In genomic region chr3:17792537-17793039, GRCm38 (mm10) we compare ENCODE assay signal across 13 mouse cellular contexts.
DNase-seq lines count a peak whose midpoint lies in the region; ATAC-seq and TF ChIP-seq lines count a peak whose summit lies in the region.
"Had no signal": no experiment of that assay in that cellular context is flagged by ENCODE, and none has a peak within 500 bp of the region (broad histone marks: within the 10 kb centered on the region; RNA-seq: fewer than 3 reads in every experiment).

No protein-coding gene starts in this region.

- no peak for TF ChIP-seq CTCF in layer of hippocampus, adult 2 months (conservative IDR thresholded peaks at IDR 0.05)

- ATAC-seq in forebrain, embryonic 15.5 days (replicated peaks), result no peak
- ATAC-seq in neural tube, embryonic 15.5 days (ENCODE audit: low FRiP score), result no peak
- ATAC-seq in heart, embryonic 11.5 days (replicated peaks; ENCODE audit: insufficient number of reproducible peaks, low FRiP score, low TSS enrichment), result no peak
- ATAC-seq: liver, postnatal 0 days had no signal

- H3K27ac ChIP-seq in layer of hippocampus, adult 2 months, result peak overlapping the region; percentile 93
- peak overlapping the region; percentile 92 for H3K27ac ChIP-seq in forebrain, embryonic 15.5 days (replicated peaks)
- H3K27ac ChIP-seq in midbrain, embryonic 10.5 days (replicated peaks), result peak overlapping the region; percentile 100
- H3K27ac ChIP-seq in neural tube, embryonic 15.5 days (replicated peaks), result peak overlapping the region; percentile 97
- H3K27ac ChIP-seq in heart, embryonic 11.5 days (ENCODE audit: low read depth, low read length), result no peak overlapping the region
- H3K27ac ChIP-seq: gastrocnemius, adult 2 months; limb, embryonic 13.5 days had no signal

- no peak for DNase-seq in layer of hippocampus, adult 2 months (ENCODE audit: low spot score in 2 of 2)
- DNase-seq in layer of hippocampus, postnatal 14 days (ENCODE audit: low spot score in 2 of 2), result no peak
- DNase-seq in midbrain, embryonic 10.5 days (ENCODE audit: low spot score), result no peak
- DNase-seq in urinary bladder, adult 2 months (ENCODE audit: low spot score), result no peak
- DNase-seq in kidney, postnatal 10 days, result no peak
- DNase-seq: gastrocnemius, adult 2 months; heart, postnatal 36 days; liver, postnatal 0 days; right cerebral cortex, postnatal 14 days had no signal

- no peaks in the 10 kb centered on the region for H3K27me3 ChIP-seq in forebrain, embryonic 15.5 days
- peaks cover 19% of the 10 kb centered on the region for H3K27me3 ChIP-seq in midbrain, embryonic 10.5 days (ENCODE audit: low read depth, poor library complexity, severe bottlenecking)
- no peaks in the 10 kb centered on the region for H3K27me3 ChIP-seq in neural tube, embryonic 15.5 days (replicated peaks)
- H3K27me3 ChIP-seq in heart, embryonic 11.5 days (ENCODE audit: control insufficient read depth, insufficient read depth, low read length), result peaks cover 72% of the 10 kb centered on the region

- H3K9me3 ChIP-seq in forebrain, embryonic 15.5 days, result no peaks in the 10 kb centered on the region
- no peaks in the 10 kb centered on the region for H3K9me3 ChIP-seq in midbrain, embryonic 10.5 days (replicated peaks)
- no peaks in the 10 kb centered on the region for H3K9me3 ChIP-seq in neural tube, embryonic 15.5 days (replicated peaks)
- H3K9me3 ChIP-seq in heart, embryonic 11.5 days (replicated peaks; ENCODE audit: control insufficient read depth, low read length), result no peaks in the 10 kb centered on the region
- H3K9me3 ChIP-seq: limb, embryonic 13.5 days had no signal

- H3K9ac ChIP-seq in forebrain, embryonic 15.5 days (replicated peaks), result peak overlapping the region; percentile 86
- peak overlapping the region; percentile 89 for H3K9ac ChIP-seq in neural tube, embryonic 15.5 days (replicated peaks)
- H3K9ac ChIP-seq in heart, embryonic 11.5 days (ENCODE audit: low read depth, low read length), result no peak overlapping the region
- H3K9ac ChIP-seq: limb, embryonic 13.5 days; liver, postnatal 0 days had no signal

- peaks cover 32% of the 10 kb centered on the region for H3K4me1 ChIP-seq in forebrain, embryonic 15.5 days
- H3K4me1 ChIP-seq in midbrain, embryonic 10.5 days, result peaks cover 47% of the 10 kb centered on the region
- peaks cover 3% of the 10 kb centered on the region; the same call in 1 of the 2 replicates for H3K4me1 ChIP-seq in neural tube, embryonic 15.5 days
- peaks cover 8% of the 10 kb centered on the region; the same call in 1 of the 2 replicates for H3K4me1 ChIP-seq in heart, embryonic 11.5 days (ENCODE audit: control insufficient read depth, insufficient read depth, low read length)

- no peaks in the 10 kb centered on the region for H3K36me3 ChIP-seq in forebrain, embryonic 15.5 days
- H3K36me3 ChIP-seq in midbrain, embryonic 10.5 days, result peaks cover 28% of the 10 kb centered on the region
- H3K36me3 ChIP-seq in neural tube, embryonic 15.5 days, result no peaks in the 10 kb centered on the region
- H3K36me3 ChIP-seq in heart, embryonic 11.5 days (ENCODE audit: control insufficient read depth, insufficient read depth, low read length), result no peaks in the 10 kb centered on the region
- H3K36me3 ChIP-seq: limb, embryonic 13.5 days had no signal

- H3K4me3 ChIP-seq in layer of hippocampus, adult 2 months, result peak overlapping the region; percentile 62
- peak overlapping the region; percentile 61 for H3K4me3 ChIP-seq in forebrain, embryonic 15.5 days
- peak overlapping the region; percentile 91 for H3K4me3 ChIP-seq in midbrain, embryonic 10.5 days
- H3K4me3 ChIP-seq in neural tube, embryonic 15.5 days (replicated peaks), result peak overlapping the region; percentile 60
- no peak overlapping the region for H3K4me3 ChIP-seq in heart, embryonic 11.5 days (ENCODE audit: low read depth, low read length)
- H3K4me3 ChIP-seq: gastrocnemius, adult 2 months; limb, embryonic 13.5 days had no signal

- WGBS in forebrain, embryonic 15.5 days, result 38% methylated on average over 2 of the region's 2 CpGs
- 19% methylated on average over 2 of the region's 2 CpGs for whole genome bisulfite sequencing in midbrain, embryonic 10.5 days
- 16% methylated on average over 2 of the region's 2 CpGs for WGBS in neural tube, embryonic 15.5 days
- 33% methylated on average over 2 of the region's 2 CpGs for WGBS in heart, embryonic 11.5 days (ENCODE audit: insufficient replicate concordance)

- peak overlapping the region; percentile 77 for H3K4me2 ChIP-seq in forebrain, embryonic 15.5 days (replicated peaks)
- H3K4me2 ChIP-seq in neural tube, embryonic 15.5 days, result peak overlapping the region; percentile 79
- H3K4me2 ChIP-seq in heart, embryonic 11.5 days, result no peak overlapping the region
- H3K4me2 ChIP-seq: limb, embryonic 13.5 days had no signal
